Mouse (Mus musculus): ENCODE measurements at regions not wholly inside any gene's neighbourhood (a gene's known extent, or its start where the extent isn't known, plus 50 kb on each side); places are given as distances from the start of the nearest gene placed in this dataset.
A peak's percentile ranks its signal among the peaks of the same experiment; 100 is the strongest.

- no peak for DNase-seq (ENCODE audit: low read depth, low spot score)
These were observed 55.1 kb upstream of the Smox start for GRCm38 (mm10) chr2:131436149-131436548.

- DNase-seq (ENCODE audit: low read depth, low spot score): no peak
These were observed 60.8 kb upstream of the Smox start for GRCm38 (mm10) chr2:131430474-131430873.

GRCm38 (mm10) chr2:131428089-131428488 lies 63.2 kb upstream of the Smox start:
- no peak for DNase-seq (ENCODE audit: low read depth, low spot score)

DNA sequence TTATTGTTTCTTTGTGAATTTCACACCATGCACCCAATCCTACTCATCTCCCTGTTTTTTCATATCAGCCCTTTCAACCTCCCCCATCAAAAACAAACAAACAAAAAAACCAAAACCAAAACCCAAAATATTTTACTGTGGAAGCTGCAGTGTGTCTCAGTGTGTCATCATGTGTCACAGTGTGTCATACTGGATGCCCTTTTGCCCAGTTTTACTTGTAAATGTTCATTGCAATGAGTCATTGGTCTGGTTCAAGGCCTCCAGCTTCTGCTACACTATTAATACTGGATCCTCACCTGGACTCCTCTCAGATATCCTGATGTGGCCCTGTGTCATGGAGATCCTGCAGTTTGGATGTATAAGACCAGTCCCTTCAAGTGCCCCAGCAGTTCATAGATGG lies 64.4 kb upstream of the Smox start:
- DNase-seq (ENCODE audit: low read depth, low spot score): no peak

DNA sequence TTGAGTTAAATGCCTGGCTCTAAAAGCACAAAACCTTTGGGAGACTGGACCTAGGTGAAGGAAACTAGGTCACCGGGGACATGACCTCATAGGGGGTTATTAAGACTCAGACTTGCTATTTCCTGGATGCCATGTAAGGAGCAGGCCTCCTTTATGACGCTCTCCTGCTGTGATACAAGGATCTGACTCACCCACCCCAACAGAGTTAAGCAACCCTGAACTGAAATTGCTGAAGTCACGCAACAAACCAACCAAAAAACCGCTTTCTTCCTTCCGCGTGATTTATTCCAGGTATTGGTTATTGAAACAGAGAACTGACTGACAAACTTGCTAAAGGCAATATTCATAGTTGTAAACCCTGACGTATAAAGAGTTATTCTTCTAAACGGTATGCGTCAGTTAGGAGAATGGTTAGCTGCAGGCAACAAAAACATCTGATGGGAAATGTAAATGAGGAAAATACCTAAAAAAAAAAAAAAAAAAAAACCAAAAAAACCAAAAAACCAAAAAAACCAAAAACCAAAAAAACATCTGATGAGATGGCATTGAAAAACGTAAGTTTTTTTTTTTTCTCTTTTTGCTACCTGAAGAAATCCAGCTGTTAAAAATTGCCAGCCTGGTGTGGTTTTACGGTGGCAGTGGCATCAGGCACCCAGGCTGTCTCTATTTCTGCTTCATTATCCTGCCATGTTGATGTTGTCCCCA lies 67.5 kb upstream of the Smox start:
- DNase-seq (ENCODE audit: low read depth, low spot score): peak; percentile 21

- peak; percentile 86 for DNase-seq (ENCODE audit: low read depth, low spot score)
These were observed 68.3 kb upstream of the Smox start for GRCm38 (mm10) chr2:131422907-131423445.

DNA sequence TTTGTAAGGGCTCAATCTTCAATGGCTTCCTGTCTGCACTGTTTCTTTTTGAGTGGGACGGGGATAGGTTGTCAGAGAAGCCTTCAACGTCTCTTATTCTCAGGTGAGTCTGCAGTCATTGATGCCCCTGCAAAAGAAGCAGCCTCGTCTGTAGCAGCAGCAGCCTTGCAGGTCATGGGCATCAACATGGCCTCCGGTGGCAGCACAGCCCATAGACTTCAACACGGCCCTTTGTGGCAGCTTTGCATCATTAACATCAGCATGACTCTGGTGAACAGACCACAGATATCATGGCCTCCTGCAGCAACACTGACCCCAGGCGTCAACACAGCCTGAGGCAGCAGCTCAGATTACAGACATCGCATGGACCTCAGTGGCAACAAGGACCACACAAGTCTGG lies 65.4 kb upstream of the Rnf24 start:
- DNase-seq (ENCODE audit: low read depth, low spot score): no peak

DNA sequence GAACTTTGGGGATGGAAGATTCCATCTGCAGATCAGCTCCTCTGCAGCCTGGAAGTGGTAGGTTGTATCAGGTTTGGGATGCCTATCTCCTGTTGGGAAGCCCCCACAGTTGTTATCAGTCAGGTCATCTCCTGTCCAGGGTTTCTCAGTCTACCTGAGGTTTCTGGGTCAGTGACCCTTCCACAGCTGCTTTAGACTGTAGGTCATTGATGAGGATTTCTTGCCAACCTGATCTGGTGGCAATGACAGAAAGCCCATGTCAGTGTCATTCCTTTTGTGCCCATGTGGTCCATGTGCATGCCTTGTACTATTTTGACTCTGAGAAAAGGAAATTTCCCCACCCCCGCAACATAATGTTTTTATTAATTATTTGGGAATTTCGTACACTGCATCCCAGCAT lies 64.8 kb upstream of the Rnf24 start:
- no peak for DNase-seq (ENCODE audit: low read depth, low spot score)

DNA sequence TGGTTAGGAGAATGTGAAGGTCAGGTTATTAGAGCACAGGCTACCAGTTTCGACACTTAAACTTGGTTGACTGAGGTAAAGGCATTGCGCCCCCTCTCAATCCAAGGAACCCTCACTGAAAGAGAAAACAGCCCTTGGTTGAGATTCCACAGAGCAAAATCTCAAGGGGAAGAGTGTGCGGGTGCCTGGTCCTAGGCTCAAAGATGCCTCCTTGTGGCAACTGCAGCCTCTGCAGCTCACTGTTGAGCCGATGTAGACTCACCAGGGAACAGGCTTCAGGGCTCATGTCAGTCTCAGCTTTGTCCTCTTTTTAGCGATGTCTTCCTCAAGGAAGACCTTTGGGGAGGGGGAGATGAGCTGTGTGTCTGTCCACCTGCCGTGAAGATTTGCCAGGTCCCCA lies 63.8 kb upstream of the Rnf24 start:
- peak; percentile 72 for DNase-seq (ENCODE audit: low read depth, low spot score)

- DNase-seq (ENCODE audit: low read depth, low spot score): no peak
These were observed 58.3 kb upstream of the Rnf24 start for GRCm38 (mm10) chr2:131410906-131411520.

- DNase-seq (ENCODE audit: low read depth, low spot score): no peak
These were observed 54.6 kb upstream of the Rnf24 start for GRCm38 (mm10) chr2:131407337-131407736.

GRCm38 (mm10) chr2:131404218-131404555 lies 51.5 kb upstream of the Rnf24 start:
- DNase-seq (ENCODE audit: low read depth, low spot score): no peak

DNA sequence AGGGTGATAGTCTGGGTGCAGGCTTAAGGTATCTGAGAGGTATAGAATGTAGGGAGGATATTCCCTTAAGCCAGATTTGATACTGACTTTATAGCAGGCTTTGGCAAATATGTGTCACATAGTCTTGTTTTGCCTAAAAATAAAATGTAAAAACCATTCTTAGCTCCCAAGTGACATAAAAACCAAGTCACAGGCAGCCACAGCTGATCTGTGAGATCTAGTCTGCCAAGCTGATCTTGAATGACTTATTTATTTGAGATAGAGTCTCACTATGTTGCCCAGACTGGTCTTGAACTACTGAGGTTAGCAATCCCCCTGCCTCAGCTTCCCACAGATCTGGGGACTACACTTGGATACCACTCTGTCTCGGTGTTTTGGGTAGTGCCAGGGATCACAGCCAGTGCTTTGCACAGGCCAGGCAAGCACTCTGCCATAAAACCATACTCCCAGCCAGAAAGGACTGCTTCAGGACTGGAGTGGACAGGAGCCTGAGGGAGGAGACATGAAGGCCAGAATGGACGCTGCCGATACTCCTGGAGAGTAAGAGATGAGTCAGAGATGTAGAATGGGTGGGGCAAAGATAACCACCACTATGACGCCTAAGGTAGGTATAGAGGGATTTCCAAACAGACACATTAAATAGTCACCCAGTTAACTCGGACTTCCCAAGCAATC lies 51.0 kb upstream of the Rnf24 start:
- no peak for DNase-seq (ENCODE audit: low read depth, low spot score)
